Mouse (Mus musculus): ENCODE results near the gene Bend3. TPM values are rescaled to one million over a fixed set of nuclear protein-coding genes. Genes with fewer than 3 reads are reported as not detected.

The Bend3 gene
- polyA plus RNA-seq, 1 experiment from 2014 or later: 0.86 TPM

- no peak for ATAC-seq
- Histone ChIP-seq H3K9ac (ENCODE audit: low read depth, low read length) (no peak overlapping the region), H3K27me3 (replicated peaks; ENCODE audit: control insufficient read depth, insufficient read depth, low read length) (no peaks in the 10 kb centered on the region), H3K9me3 (ENCODE audit: control insufficient read depth) (no peaks in the 10 kb centered on the region), H3K4me1 (replicated peaks; ENCODE audit: control insufficient read depth, insufficient read depth, low read length) (no peaks in the 10 kb centered on the region), H3K4me2 (replicated peaks; ENCODE audit: low read depth) (peak overlapping the region; percentile 97), H3K4me3 (ENCODE audit: low read depth, low read length) (peak overlapping the region; percentile 84; the same call in 1 of the 2 replicates), H3K36me3 (ENCODE audit: control insufficient read depth, insufficient read depth) (no peaks in the 10 kb centered on the region), H3K27ac (ENCODE audit: low read depth, low read length) (no peak overlapping the region)
- TF ChIP-seq CTCF (IDR thresholded peaks at IDR 0.05; ENCODE audit: low read depth): no peak
- WGBS: 41% methylated on average over 9 of the region's 9 CpGs
Measured at GRCm38 (mm10) chr10:43477459-43477858, 1.2 kb upstream of the Bend3 start.

- peak; percentile 11; the same call in 1 of the 2 replicates for ATAC-seq
- no peak for TF ChIP-seq CTCF (IDR thresholded peaks at IDR 0.05; ENCODE audit: low read depth)
- Histone ChIP-seq H3K9ac (ENCODE audit: low read depth, low read length) (peak overlapping the region; percentile 91), H3K27ac (ENCODE audit: low read depth, low read length) (peak overlapping the region; percentile 96), H3K4me3 (ENCODE audit: low read depth, low read length) (peak overlapping the region; percentile 84), H3K27me3 (replicated peaks; ENCODE audit: control insufficient read depth, insufficient read depth, low read length) (no peaks in the 10 kb centered on the region), H3K4me2 (replicated peaks; ENCODE audit: low read depth) (peak overlapping the region; percentile 97), H3K4me1 (replicated peaks; ENCODE audit: control insufficient read depth, insufficient read depth, low read length) (no peaks in the 10 kb centered on the region), H3K36me3 (ENCODE audit: control insufficient read depth, insufficient read depth) (no peaks in the 10 kb centered on the region), H3K9me3 (ENCODE audit: control insufficient read depth) (no peaks in the 10 kb centered on the region)
- 1% methylated on average over 40 of the region's 42 CpGs for WGBS
Measured at GRCm38 (mm10) chr10:43477865-43478681, 558 bp upstream of the Bend3 start.

GRCm38 (mm10) chr10:43479436-43480157 is 966 bp downstream of the Bend3 start:
- ATAC-seq: peak; percentile 89
- no peaks in the 10 kb centered on the region for H3K27me3 ChIP-seq (replicated peaks; ENCODE audit: control insufficient read depth, insufficient read depth, low read length)
- under 1% methylated on average over 64 of the region's 103 CpGs for WGBS
- TF ChIP-seq CTCF (IDR thresholded peaks at IDR 0.05; ENCODE audit: low read depth): peak; percentile 73
- H3K4me3 ChIP-seq (ENCODE audit: low read depth, low read length): peak overlapping the region; percentile 84
- H3K9ac ChIP-seq (ENCODE audit: low read depth, low read length): peak overlapping the region; percentile 91
- H3K4me2 ChIP-seq (replicated peaks; ENCODE audit: low read depth): peak overlapping the region; percentile 97
- H3K27ac ChIP-seq (ENCODE audit: low read depth, low read length): peak overlapping the region; percentile 96
- no peaks in the 10 kb centered on the region for H3K9me3 ChIP-seq (ENCODE audit: control insufficient read depth)
- H3K36me3 ChIP-seq (ENCODE audit: control insufficient read depth, insufficient read depth): no peaks in the 10 kb centered on the region
- H3K4me1 ChIP-seq (replicated peaks; ENCODE audit: control insufficient read depth, insufficient read depth, low read length): no peaks in the 10 kb centered on the region

GRCm38 (mm10) chr10:43480227-43480849 is 1.7 kb downstream of the Bend3 start:
- no peak for ATAC-seq
- H3K27ac ChIP-seq (ENCODE audit: low read depth, low read length): peak overlapping the region; percentile 96; the same call in 1 of the 2 replicates
- 15% methylated on average over 13 of the region's 13 CpGs for WGBS
- H3K4me1 ChIP-seq (replicated peaks; ENCODE audit: control insufficient read depth, insufficient read depth, low read length): no peaks in the 10 kb centered on the region
- TF ChIP-seq CTCF (IDR thresholded peaks at IDR 0.05; ENCODE audit: low read depth): no peak
- H3K4me3 ChIP-seq (ENCODE audit: low read depth, low read length): peak overlapping the region; percentile 84
- H3K36me3 ChIP-seq (ENCODE audit: control insufficient read depth, insufficient read depth): no peaks in the 10 kb centered on the region
- H3K4me2 ChIP-seq (replicated peaks; ENCODE audit: low read depth): peak overlapping the region; percentile 97
- no peaks in the 10 kb centered on the region for H3K9me3 ChIP-seq (ENCODE audit: control insufficient read depth)
- peak overlapping the region; percentile 91 for H3K9ac ChIP-seq (ENCODE audit: low read depth, low read length)
- H3K27me3 ChIP-seq (replicated peaks; ENCODE audit: control insufficient read depth, insufficient read depth, low read length): no peaks in the 10 kb centered on the region

GRCm38 (mm10) chr10:43481179-43481578 is 2.5 kb downstream of the Bend3 start:
- no peak overlapping the region for H3K4me2 ChIP-seq (replicated peaks; ENCODE audit: low read depth)
- H3K4me1 ChIP-seq (replicated peaks; ENCODE audit: control insufficient read depth, insufficient read depth, low read length): no peaks in the 10 kb centered on the region
- no peaks in the 10 kb centered on the region for H3K9me3 ChIP-seq (ENCODE audit: control insufficient read depth)
- no peak overlapping the region for H3K27ac ChIP-seq (ENCODE audit: low read depth, low read length)
- H3K36me3 ChIP-seq (ENCODE audit: control insufficient read depth, insufficient read depth): no peaks in the 10 kb centered on the region
- H3K4me3 ChIP-seq (ENCODE audit: low read depth, low read length): no peak overlapping the region
- no peaks in the 10 kb centered on the region for H3K27me3 ChIP-seq (replicated peaks; ENCODE audit: control insufficient read depth, insufficient read depth, low read length)
- TF ChIP-seq CTCF (IDR thresholded peaks at IDR 0.05; ENCODE audit: low read depth): no peak
- ATAC-seq: no peak
- no peak overlapping the region for H3K9ac ChIP-seq (ENCODE audit: low read depth, low read length)
- 58% methylated on average over 4 of the region's 4 CpGs for WGBS

- Histone ChIP-seq H3K4me1 (replicated peaks; ENCODE audit: control insufficient read depth, insufficient read depth, low read length) (no peaks in the 10 kb centered on the region), H3K9ac (ENCODE audit: low read depth, low read length) (no peak overlapping the region), H3K4me2 (replicated peaks; ENCODE audit: low read depth) (no peak overlapping the region), H3K36me3 (ENCODE audit: control insufficient read depth, insufficient read depth) (no peaks in the 10 kb centered on the region), H3K4me3 (ENCODE audit: low read depth, low read length) (no peak overlapping the region), H3K27ac (ENCODE audit: low read depth, low read length) (no peak overlapping the region), H3K9me3 (ENCODE audit: control insufficient read depth) (no peaks in the 10 kb centered on the region), H3K27me3 (replicated peaks; ENCODE audit: control insufficient read depth, insufficient read depth, low read length) (no peaks in the 10 kb centered on the region)
- ATAC-seq: no peak
- TF ChIP-seq CTCF (IDR thresholded peaks at IDR 0.05; ENCODE audit: low read depth): no peak
- WGBS: 87% methylated on average over 5 of the region's 5 CpGs
Measured at GRCm38 (mm10) chr10:43482021-43482420, 3.4 kb downstream of the Bend3 start.
